Mouse (Mus musculus) forebrain, embryonic 15.5 days (tissue): ENCODE data around the gene Itgb1bp1. TPM values are rescaled to one million over a fixed set of nuclear protein-coding genes. Genes with fewer than 3 reads are reported as not detected.

Experiments
- ATAC-seq: fragments of 200-750 bp; cut with Nextera tagmentation; replicated peaks from 2 replicates; pipeline ENCODE4 v1.8.0; 2017; ENCODE audit warnings: mild to moderate bottlenecking, moderate TSS enrichment, moderate library complexity
- H3K27ac ChIP-seq: fragments of 300-500 bp; sonication (generic); replicated peaks from 2 replicates; pipeline ENCODE4 v1.5.1; 2015; ENCODE audit warnings: mild to moderate bottlenecking, inconsistent platforms
- H3K27me3 ChIP-seq: fragments of 300-500 bp; sonication (generic); 2 replicates; pipeline ENCODE4 v1.6.1; 2015; ENCODE audit warnings: inconsistent platforms
- H3K36me3 ChIP-seq: fragments of 300-500 bp; sonication (generic); 2 replicates; pipeline ENCODE4 v1.6.1; 2015; ENCODE audit warnings: mild to moderate bottlenecking, inconsistent platforms
- H3K4me1 ChIP-seq: fragments of 300-500 bp; sonication (generic); 2 replicates; pipeline ENCODE4 v1.6.1; 2015; ENCODE audit warnings: inconsistent platforms
- H3K4me2 ChIP-seq: fragments of 300-500 bp; sonication (generic); replicated peaks from 2 replicates; pipeline ENCODE4 v1.6.1; 2015; ENCODE audit warnings: mild to moderate bottlenecking, inconsistent platforms
- H3K4me3 ChIP-seq: fragments of 300-500 bp; sonication (generic); 2 replicates; pipeline ENCODE4 v1.5.1; 2015; ENCODE audit warnings: mild to moderate bottlenecking, inconsistent platforms
- H3K9ac ChIP-seq: fragments of 300-500 bp; sonication (generic); replicated peaks from 2 replicates; pipeline ENCODE4 v1.6.1; 2015; ENCODE audit warnings: mild to moderate bottlenecking, inconsistent platforms
- H3K9me3 ChIP-seq: fragments of 300-500 bp; sonication (generic); 2 replicates; pipeline ENCODE4 v1.6.1; 2016; ENCODE audit warnings: inconsistent platforms
- WGBS: fragments of 180-500 bp; shearing (Covaris S2); methylation state at CpG from one replicate; pipeline ENCODE4 v1.1.7; 2015; ENCODE audit warnings: mixed read lengths; 5-methylcytosine and 5-hydroxymethylcytosine counted together
- polyA plus RNA-seq: library from polyadenylated mRNA; unstranded; fragments of >200 nt; fragmentation: Nextera tagmentation; extraction: Ambion mirVana; gene quantifications from 2 replicates; pipeline ENCODE4 v1.2.1, GENCODE M21; 2015

Gene Itgb1bp1
- polyA plus RNA-seq, 1 experiment from 2014 or later: 40.4 TPM

DNA sequence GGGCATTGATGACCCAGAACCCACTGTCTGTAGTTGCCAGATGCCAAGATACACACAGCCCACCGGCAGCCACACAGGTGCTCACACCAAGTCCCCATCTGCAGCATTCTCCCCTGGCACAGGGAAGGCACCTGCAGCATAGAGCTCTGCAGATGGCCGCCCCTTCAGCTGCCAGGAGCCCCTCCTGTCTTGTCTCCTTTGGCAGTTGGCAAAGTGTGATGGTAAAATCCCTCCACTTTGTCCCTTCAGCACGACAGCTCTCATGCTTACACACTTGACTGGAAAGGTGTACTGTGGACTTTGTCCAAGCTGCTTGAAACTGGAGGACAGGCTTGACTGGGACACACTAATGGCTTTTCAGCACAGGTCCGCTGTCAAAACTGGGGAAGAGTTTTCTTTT is 34.2 kb upstream of the Itgb1bp1 start:
- H3K9me3 ChIP-seq: no peaks in the 10 kb centered on the region
- H3K4me3 ChIP-seq: no peak overlapping the region
- ATAC-seq: no peak
- H3K9ac ChIP-seq: no peak overlapping the region
- peaks cover 11% of the 10 kb centered on the region for H3K4me1 ChIP-seq
- peaks cover 20% of the 10 kb centered on the region for H3K36me3 ChIP-seq
- H3K4me2 ChIP-seq: no peak overlapping the region
- no peaks in the 10 kb centered on the region for H3K27me3 ChIP-seq
- 85% methylated on average over 4 of the region's 4 CpGs for WGBS
- H3K27ac ChIP-seq: no peak overlapping the region

DNA sequence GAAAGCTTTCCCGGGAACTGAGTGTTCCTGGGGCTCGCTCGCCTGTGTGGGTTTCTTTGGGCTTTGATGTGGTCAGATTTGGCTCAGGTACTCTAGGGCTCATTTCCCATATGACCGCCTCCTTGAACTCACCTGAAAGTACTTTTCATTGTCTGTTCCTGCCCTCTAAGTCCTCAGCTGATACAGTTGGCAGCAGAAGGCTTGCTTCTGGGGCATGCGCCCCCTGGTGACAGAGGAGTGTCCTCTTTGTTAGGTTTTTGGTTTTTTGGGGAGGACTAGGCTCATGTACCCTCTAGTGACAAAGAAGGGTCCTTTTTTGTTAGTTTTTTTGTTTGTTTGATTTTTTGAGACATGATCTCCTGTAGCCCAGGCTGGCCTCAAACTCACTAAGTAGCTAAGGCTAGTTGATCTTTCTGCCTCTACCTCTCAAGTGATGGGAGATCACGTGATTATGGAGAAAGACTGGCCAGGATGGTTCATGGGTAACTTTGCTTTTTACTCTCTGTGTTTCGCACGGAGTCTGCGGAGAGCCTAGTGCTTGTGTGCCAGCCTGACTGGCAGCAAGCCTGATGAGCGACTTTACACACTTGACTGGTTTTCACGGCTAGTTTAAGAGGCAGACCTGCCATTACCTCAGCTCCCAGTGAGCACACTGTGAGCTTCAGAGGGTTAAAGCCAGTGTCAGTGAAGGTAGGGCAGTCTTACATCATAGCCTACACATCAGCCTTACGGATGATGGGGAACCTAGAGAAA is 32.2 kb upstream of the Itgb1bp1 start:
- H3K9ac ChIP-seq: no peak overlapping the region
- no peak for ATAC-seq
- WGBS: 67% methylated on average over 12 of the region's 12 CpGs
- no peaks in the 10 kb centered on the region for H3K9me3 ChIP-seq
- no peak overlapping the region for H3K4me3 ChIP-seq
- H3K27me3 ChIP-seq: no peaks in the 10 kb centered on the region
- H3K4me1 ChIP-seq: peaks cover 11% of the 10 kb centered on the region
- H3K4me2 ChIP-seq: no peak overlapping the region
- no peak overlapping the region for H3K27ac ChIP-seq
- H3K36me3 ChIP-seq: peaks cover 24% of the 10 kb centered on the region

DNA sequence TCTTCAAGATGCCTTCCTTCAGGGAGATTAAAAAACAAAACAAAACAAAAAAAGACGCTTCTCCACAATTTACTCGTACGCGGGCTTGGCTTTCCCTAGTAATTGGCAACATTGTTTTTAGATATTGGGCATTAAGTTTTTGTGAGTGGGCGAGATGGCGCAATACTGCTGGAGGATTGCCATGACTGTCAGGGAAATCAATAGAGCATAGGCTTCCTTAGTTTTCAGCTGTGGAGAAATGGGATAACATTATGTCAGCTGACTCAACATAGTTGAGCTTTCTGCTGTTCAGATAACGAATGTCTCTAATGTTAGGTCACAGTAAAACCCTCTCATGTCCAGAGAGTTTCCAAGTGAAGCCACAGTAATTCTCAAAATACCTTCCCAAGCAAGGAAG is 30.8 kb upstream of the Itgb1bp1 start:
- H3K27ac ChIP-seq: no peak overlapping the region
- peak overlapping the region; percentile 77; the same call in 1 of the 2 replicates for H3K9ac ChIP-seq
- ATAC-seq: no peak

GRCm38 (mm10) chr12:21315923-21316868 is 30.1 kb upstream of the Itgb1bp1 start, which contains the start of gene Iah1:
TSS of gene Iah1 (plus strand) at chr12:21316389.
- peak within 1 kb of the TSS; percentile 63 for H3K4me2 ChIP-seq
- 2% methylated on average over 59 of the region's 59 CpGs for WGBS
- ATAC-seq: peak; percentile 93
- H3K4me3 ChIP-seq: peak within 1 kb of the TSS; percentile 71
- H3K9ac ChIP-seq: peak within 1 kb of the TSS; percentile 77
- peaks cover 43% of the 10 kb centered on the region for H3K36me3 ChIP-seq
- no peaks in the 10 kb centered on the region for H3K27me3 ChIP-seq
- H3K27ac ChIP-seq: peak within 1 kb of the TSS; percentile 71
- H3K9me3 ChIP-seq: no peaks in the 10 kb centered on the region
- peaks cover 11% of the 10 kb centered on the region for H3K4me1 ChIP-seq

More for the DNA sequence above, 30.8 kb upstream of the Itgb1bp1 start:
- peaks cover 11% of the 10 kb centered on the region for H3K4me1 ChIP-seq
- peaks cover 37% of the 10 kb centered on the region for H3K36me3 ChIP-seq
- no peaks in the 10 kb centered on the region for H3K27me3 ChIP-seq
- peak overlapping the region; percentile 63 for H3K4me2 ChIP-seq
- H3K9me3 ChIP-seq: no peaks in the 10 kb centered on the region
- 16% methylated on average over 7 of the region's 7 CpGs for WGBS
- H3K4me3 ChIP-seq: peak overlapping the region; percentile 71

- H3K9ac ChIP-seq: no peak overlapping the region
- H3K9me3 ChIP-seq: no peaks in the 10 kb centered on the region
- no peak for ATAC-seq
- H3K27me3 ChIP-seq: no peaks in the 10 kb centered on the region
- no peak overlapping the region for H3K4me2 ChIP-seq
- H3K27ac ChIP-seq: no peak overlapping the region
- peaks cover 8% of the 10 kb centered on the region for H3K4me1 ChIP-seq
- H3K4me3 ChIP-seq: no peak overlapping the region
- 88% methylated on average over 5 of the region's 5 CpGs for WGBS
- peaks cover 77% of the 10 kb centered on the region for H3K36me3 ChIP-seq
Observed at GRCm38 (mm10) chr12:21312201-21312600, 26.1 kb upstream of the Itgb1bp1 start.

DNA sequence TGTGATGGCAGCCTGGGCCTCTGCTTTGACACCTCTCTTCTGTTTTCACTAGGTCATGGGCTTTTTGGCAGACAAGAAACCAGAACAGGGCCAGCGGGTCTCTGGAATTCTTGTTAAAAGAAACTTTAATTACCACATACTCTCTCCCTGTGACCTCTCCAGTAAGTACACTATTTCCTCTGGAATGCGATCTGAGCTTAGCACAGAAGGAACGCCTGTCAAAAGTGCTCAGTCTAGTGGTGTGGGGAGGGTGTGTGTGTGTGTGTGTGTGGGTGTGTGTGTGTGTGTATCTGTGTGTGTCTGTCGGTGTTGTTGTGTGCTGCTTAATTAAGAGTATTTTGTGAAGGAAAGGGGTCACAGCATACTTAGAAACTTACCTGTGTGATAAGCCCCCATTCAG is 20.6 kb upstream of the Itgb1bp1 start:
- Histone ChIP-seq H3K4me1 (no peaks in the 10 kb centered on the region), H3K4me2 (no peak overlapping the region), H3K36me3 (peaks cover 93% of the 10 kb centered on the region), H3K27me3 (no peaks in the 10 kb centered on the region), H3K4me3 (no peak overlapping the region), H3K27ac (no peak overlapping the region), H3K9ac (no peak overlapping the region), H3K9me3 (no peaks in the 10 kb centered on the region)
- WGBS: 91% methylated on average over 4 of the region's 4 CpGs
- ATAC-seq: no peak

- no peak overlapping the region for H3K4me2 ChIP-seq
- H3K4me1 ChIP-seq: no peaks in the 10 kb centered on the region
- no peak overlapping the region for H3K9ac ChIP-seq
- H3K9me3 ChIP-seq: no peaks in the 10 kb centered on the region
- no peak for ATAC-seq
- peaks cover 90% of the 10 kb centered on the region for H3K36me3 ChIP-seq
- no peak overlapping the region for H3K4me3 ChIP-seq
- H3K27ac ChIP-seq: no peak overlapping the region
- no peaks in the 10 kb centered on the region for H3K27me3 ChIP-seq
- WGBS: 94% methylated on average over 4 of the region's 4 CpGs
Observed at GRCm38 (mm10) chr12:21305741-21306140, 19.7 kb upstream of the Itgb1bp1 start.

- H3K36me3 ChIP-seq: peaks cover 87% of the 10 kb centered on the region
- no peak overlapping the region for H3K4me2 ChIP-seq
- H3K9me3 ChIP-seq: no peaks in the 10 kb centered on the region
- WGBS: 89% methylated on average over 5 of the region's 5 CpGs
- H3K27me3 ChIP-seq: no peaks in the 10 kb centered on the region
- no peak overlapping the region for H3K4me3 ChIP-seq
- no peak overlapping the region for H3K9ac ChIP-seq
- ATAC-seq: no peak
- no peak overlapping the region for H3K27ac ChIP-seq
- H3K4me1 ChIP-seq: no peaks in the 10 kb centered on the region
Observed at GRCm38 (mm10) chr12:21302361-21302783, 16.3 kb upstream of the Itgb1bp1 start.

GRCm38 (mm10) chr12:21301932-21302331 is 15.8 kb upstream of the Itgb1bp1 start:
- peaks cover 87% of the 10 kb centered on the region for H3K36me3 ChIP-seq
- H3K27me3 ChIP-seq: no peaks in the 10 kb centered on the region
- no peak overlapping the region for H3K4me3 ChIP-seq
- ATAC-seq: no peak
- no peak overlapping the region for H3K4me2 ChIP-seq
- WGBS: 92% methylated on average over 8 of the region's 8 CpGs
- H3K9ac ChIP-seq: no peak overlapping the region
- no peak overlapping the region for H3K27ac ChIP-seq
- no peaks in the 10 kb centered on the region for H3K9me3 ChIP-seq
- H3K4me1 ChIP-seq: no peaks in the 10 kb centered on the region

DNA sequence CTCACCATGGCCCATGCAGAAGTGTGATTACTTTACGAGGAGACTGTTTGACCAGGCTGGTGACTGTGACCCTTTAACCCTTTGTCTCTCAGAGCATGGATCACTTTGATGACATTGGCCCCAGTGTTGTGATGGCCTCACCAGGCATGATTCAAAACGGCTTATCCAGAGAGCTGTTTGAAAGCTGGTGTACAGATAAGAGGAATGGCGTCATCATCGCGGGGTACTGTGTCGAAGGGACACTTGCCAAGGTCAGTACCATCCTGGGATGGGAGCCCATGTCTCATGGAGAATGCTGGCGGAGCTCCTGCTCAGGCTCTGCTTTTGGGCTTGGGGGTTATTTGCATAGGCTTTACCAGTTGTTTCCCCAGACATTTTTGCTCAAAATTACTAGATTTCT is 15.2 kb upstream of the Itgb1bp1 start:
- no peak for ATAC-seq
- Histone ChIP-seq H3K9me3 (no peaks in the 10 kb centered on the region), H3K27ac (no peak overlapping the region), H3K9ac (no peak overlapping the region), H3K27me3 (no peaks in the 10 kb centered on the region), H3K4me2 (no peak overlapping the region), H3K4me1 (no peaks in the 10 kb centered on the region), H3K36me3 (peaks cover 88% of the 10 kb centered on the region), H3K4me3 (no peak overlapping the region)
- 90% methylated on average over 7 of the region's 7 CpGs for WGBS

DNA sequence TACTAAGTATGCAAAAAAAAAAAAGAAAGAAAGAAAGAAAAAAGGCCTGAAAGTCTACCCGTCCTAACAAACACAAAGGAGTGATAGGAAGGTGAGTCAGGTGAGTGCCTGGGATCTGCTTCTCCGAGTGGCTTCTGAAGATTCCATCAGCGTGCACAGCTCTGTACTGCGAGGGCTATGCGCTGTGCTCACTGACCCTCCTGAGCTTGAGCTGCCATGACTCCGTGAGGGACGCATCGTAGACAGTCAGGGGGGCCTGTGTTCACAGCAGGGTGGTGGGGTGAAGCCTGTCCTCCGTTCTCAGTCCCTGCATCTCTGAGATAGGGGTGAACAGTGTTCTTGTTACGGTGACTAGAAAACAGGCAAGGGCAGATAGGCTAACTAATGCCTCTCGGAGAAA is 12.8 kb upstream of the Itgb1bp1 start:
- no peak overlapping the region for H3K4me3 ChIP-seq
- 97% methylated on average over 11 of the region's 11 CpGs for WGBS
- H3K4me1 ChIP-seq: no peaks in the 10 kb centered on the region
- H3K27ac ChIP-seq: no peak overlapping the region
- H3K4me2 ChIP-seq: no peak overlapping the region
- H3K36me3 ChIP-seq: peaks cover 93% of the 10 kb centered on the region
- no peak for ATAC-seq
- H3K9ac ChIP-seq: no peak overlapping the region
- H3K9me3 ChIP-seq: no peaks in the 10 kb centered on the region
- no peaks in the 10 kb centered on the region for H3K27me3 ChIP-seq

DNA sequence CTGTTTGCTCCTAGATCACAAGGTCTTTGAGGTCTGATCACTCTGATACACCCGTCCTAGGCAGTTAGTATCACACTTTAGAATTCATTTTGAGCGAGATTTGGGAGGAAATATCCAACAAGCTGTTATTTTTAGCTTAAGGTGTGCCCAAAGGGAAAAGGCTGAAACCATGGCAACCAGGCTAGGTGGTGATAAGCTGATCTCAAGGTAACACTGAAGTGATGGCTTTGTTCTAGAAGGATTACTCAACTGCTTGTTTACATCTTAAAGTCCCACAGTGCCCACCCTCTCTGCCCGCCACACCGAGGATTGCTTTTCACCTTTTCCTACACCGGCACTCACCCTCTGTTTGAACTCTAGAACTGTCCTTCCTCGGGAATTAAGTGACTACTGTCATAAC is 3.6 kb upstream of the Itgb1bp1 start:
- no peak overlapping the region for H3K4me3 ChIP-seq
- H3K4me2 ChIP-seq: no peak overlapping the region
- H3K9ac ChIP-seq: no peak overlapping the region
- WGBS: 83% methylated on average over 6 of the region's 6 CpGs
- H3K36me3 ChIP-seq: peaks cover 45% of the 10 kb centered on the region
- H3K27me3 ChIP-seq: no peaks in the 10 kb centered on the region
- H3K9me3 ChIP-seq: no peaks in the 10 kb centered on the region
- ATAC-seq: no peak
- peaks cover 31% of the 10 kb centered on the region for H3K4me1 ChIP-seq
- H3K27ac ChIP-seq: no peak overlapping the region
